Mouse (Mus musculus) cortical plate, adult 2 months (tissue): ENCODE results near the gene Igf2bp2. TPM values are rescaled to one million over a fixed set of nuclear protein-coding genes. Genes with fewer than 3 reads are reported as not detected.
A peak's percentile ranks its signal among the peaks of the same experiment; 100 is the strongest.

ENCODE experiments used
- H3K27ac ChIP-seq: fragments of 200-500 bp; 2 replicates; pipeline ENCODE4 v1.5.1; 2012; ENCODE audit warnings: low read length, control low read depth, inconsistent platforms; ENCODE audit not compliant: insufficient read depth
- H3K4me1 ChIP-seq: fragments of 200-500 bp; 2 replicates; pipeline ENCODE4 v1.6.1; 2011; ENCODE audit warnings: low read length; ENCODE audit not compliant: control insufficient read depth, insufficient read depth
- H3K4me3 ChIP-seq: fragments of 200-500 bp; 2 replicates; pipeline ENCODE4 v1.5.1; 2011; ENCODE audit warnings: mild to moderate bottlenecking, low read length, control low read depth; ENCODE audit not compliant: insufficient read depth
- CTCF ChIP-seq: fragments of 200-500 bp; IDR thresholded peaks from 2 replicates; pipeline ENCODE4 v1.5.1; 2011; ENCODE audit warnings: mild to moderate bottlenecking, control low read depth, low read length; ENCODE audit not compliant: insufficient read depth; ENCODE audit errors: extremely low read depth
- POLR2A ChIP-seq: fragments of 200-500 bp; IDR thresholded peaks from 2 replicates; pipeline ENCODE4 v1.6.1; 2011; ENCODE audit warnings: mild to moderate bottlenecking, low read length, control low read depth; ENCODE audit not compliant: insufficient read depth; ENCODE audit errors: extremely low read depth
- polyA plus RNA-seq: library from polyadenylated mRNA; depleted of rRNA; stranded (reverse); fragments of >200 nt; gene quantifications from 2 replicates; pipeline ENCODE4 v1.2.3, GENCODE M21; 2012

Igf2bp2 gene
- polyA plus RNA-seq, 1 experiment, result 0.79 TPM

GRCm38 (mm10) chr16:22168731-22169130 lies 5.6 kb upstream of the Igf2bp2 start:
- no peak overlapping the region for H3K4me3 ChIP-seq
- TF ChIP-seq CTCF, result no peak
- no peak for TF ChIP-seq POLR2A
- no peaks in the 10 kb centered on the region for H3K4me1 ChIP-seq
- H3K27ac ChIP-seq, result no peak overlapping the region

GRCm38 (mm10) chr16:22165556-22165955 lies 2.5 kb upstream of the Igf2bp2 start:
- TF ChIP-seq CTCF (no peak), POLR2A (no peak)

GRCm38 (mm10) chr16:22164446-22164845 lies 1.3 kb upstream of the Igf2bp2 start:
- Histone ChIP-seq H3K4me1 (no peaks in the 10 kb centered on the region), H3K4me3 (no peak overlapping the region), H3K27ac (no peak overlapping the region)
- TF ChIP-seq POLR2A (no peak), CTCF (no peak)

More at GRCm38 (mm10) chr16:22165556-22165955, 2.5 kb upstream of the Igf2bp2 start:
- Histone ChIP-seq H3K27ac (no peak overlapping the region), H3K4me1 (no peaks in the 10 kb centered on the region), H3K4me3 (no peak overlapping the region)

GRCm38 (mm10) chr16:22163456-22163851 lies 355 bp upstream of the Igf2bp2 start:
- H3K4me1 ChIP-seq, result no peaks in the 10 kb centered on the region
- peak overlapping the region; percentile 33 for H3K4me3 ChIP-seq
- TF ChIP-seq CTCF (no peak), POLR2A (no peak)
- no peak overlapping the region for H3K27ac ChIP-seq

- Histone ChIP-seq H3K4me3 (peak overlapping the region; percentile 18), H3K27ac (no peak overlapping the region), H3K4me1 (no peaks in the 10 kb centered on the region)
- no peak for TF ChIP-seq POLR2A
- TF ChIP-seq CTCF, result no peak
These were observed 1.0 kb downstream of the Igf2bp2 start for GRCm38 (mm10) chr16:22162066-22162511.

- H3K27ac ChIP-seq, result no peak overlapping the region
These were observed 1.6 kb downstream of the Igf2bp2 start for GRCm38 (mm10) chr16:22161351-22162065.

GRCm38 (mm10) chr16:22160386-22161145 lies 2.5 kb downstream of the Igf2bp2 start:
- Histone ChIP-seq H3K27ac (no peak overlapping the region), H3K4me3 (no peak overlapping the region), H3K4me1 (no peaks in the 10 kb centered on the region)
- no peak for TF ChIP-seq POLR2A
- TF ChIP-seq CTCF, result no peak

More at GRCm38 (mm10) chr16:22161351-22162065, 1.6 kb downstream of the Igf2bp2 start:
- Histone ChIP-seq H3K4me3 (peak overlapping the region; percentile 18), H3K4me1 (no peaks in the 10 kb centered on the region)
- TF ChIP-seq POLR2A, result no peak
- no peak for TF ChIP-seq CTCF

GRCm38 (mm10) chr16:22152941-22153444 lies 10.1 kb downstream of the Igf2bp2 start:
- Histone ChIP-seq H3K4me1 (no peaks in the 10 kb centered on the region), H3K27ac (no peak overlapping the region), H3K4me3 (no peak overlapping the region)
- TF ChIP-seq CTCF (no peak), POLR2A (no peak)

GRCm38 (mm10) chr16:22151706-22152315 lies 11.3 kb downstream of the Igf2bp2 start:
- TF ChIP-seq CTCF (no peak), POLR2A (no peak)
- H3K4me3 ChIP-seq, result no peak overlapping the region
- no peak overlapping the region for H3K27ac ChIP-seq
- H3K4me1 ChIP-seq, result no peaks in the 10 kb centered on the region

GRCm38 (mm10) chr16:22150421-22150820 lies 12.7 kb downstream of the Igf2bp2 start:
- H3K27ac ChIP-seq, result no peak overlapping the region
- H3K4me3 ChIP-seq, result no peak overlapping the region

More at GRCm38 (mm10) chr16:22150421-22150820, 12.7 kb downstream of the Igf2bp2 start:
- no peaks in the 10 kb centered on the region for H3K4me1 ChIP-seq
- TF ChIP-seq POLR2A (no peak), CTCF (no peak)
